Mouse (Mus musculus) erythroblast, adult 5-6 weeks (primary cell): ENCODE measurements around the gene Abhd13. TPM values are rescaled to one million over a fixed set of nuclear protein-coding genes. Genes with fewer than 3 reads are reported as not detected.

Experiments
- ATAC-seq: replicated peaks from 2 replicates; pipeline ENCODE4 v1.8.0; 2016; ENCODE audit warnings: moderate number of reproducible peaks, mild to moderate bottlenecking, moderate TSS enrichment, inconsistent platforms; ENCODE audit not compliant: poor library complexity, low FRiP score, severe bottlenecking
- total RNA-seq, 2 experiments: library from RNA; stranded (forward) in 1 of 2; stranded (reverse) in 1 of 2; fragments of 150-400 nt in 1 of 2; fragments of 200-764, 138-1000 nt in 1 of 2; gene quantifications; 2 replicates each; pipeline versions ENCODE4 v1.2.3 to v1.2.4; 2015 to 2017; ENCODE audit warnings: low replicate concordance in 2 of 2

Gene Abhd13
- total RNA-seq (2015; ENCODE audit: low replicate concordance), result 2.5 and 6.5 TPM in 2 replicates
- 7.2 and 7.5 TPM in 2 replicates for total RNA-seq (2017; ENCODE audit: low replicate concordance)

DNA sequence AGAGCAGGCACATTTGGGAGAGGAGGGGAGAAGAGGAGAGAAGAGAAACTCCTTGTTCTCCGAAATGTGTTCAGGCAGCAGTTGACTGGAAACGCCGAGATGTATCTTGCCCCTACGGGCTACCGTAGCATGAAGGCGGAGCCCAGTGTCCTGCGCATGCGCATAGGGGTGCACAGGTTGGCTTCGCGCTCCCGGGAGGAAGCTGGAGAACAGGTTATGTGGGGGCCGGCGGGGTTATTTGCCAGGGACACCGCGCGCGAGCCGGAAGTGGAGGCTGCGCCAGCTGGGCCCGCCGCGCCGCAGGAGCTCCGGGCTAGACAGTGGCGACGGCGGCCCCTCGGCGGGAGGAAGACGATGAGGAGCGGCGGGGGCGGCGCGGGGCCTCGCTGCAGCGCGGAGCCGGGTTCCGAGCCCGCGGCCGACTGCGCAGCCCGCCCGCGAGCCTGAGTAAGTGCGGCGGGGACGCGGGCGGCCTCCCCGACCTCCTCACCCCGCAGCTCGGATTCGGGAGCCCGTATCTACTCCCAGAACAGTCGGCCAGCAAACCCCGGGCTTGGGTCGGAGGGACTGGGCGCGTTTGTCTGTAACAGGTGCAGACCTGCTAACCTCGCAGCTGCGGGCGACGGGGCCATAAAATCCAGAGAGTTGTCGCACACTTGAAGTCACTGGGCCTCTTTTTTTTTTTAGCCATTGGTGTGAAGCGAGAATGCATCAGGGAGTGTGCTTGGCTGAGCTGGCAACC lies at the start of gene Abhd13, which contains the start of gene Lig4:
Abhd13 (plus strand) TSS at position 135 of the 742 bp plus-strand sequence.
Lig4 (minus strand) TSS at position 114 of the 742 bp plus-strand sequence.
- ATAC-seq, result peak; percentile 82

DNA sequence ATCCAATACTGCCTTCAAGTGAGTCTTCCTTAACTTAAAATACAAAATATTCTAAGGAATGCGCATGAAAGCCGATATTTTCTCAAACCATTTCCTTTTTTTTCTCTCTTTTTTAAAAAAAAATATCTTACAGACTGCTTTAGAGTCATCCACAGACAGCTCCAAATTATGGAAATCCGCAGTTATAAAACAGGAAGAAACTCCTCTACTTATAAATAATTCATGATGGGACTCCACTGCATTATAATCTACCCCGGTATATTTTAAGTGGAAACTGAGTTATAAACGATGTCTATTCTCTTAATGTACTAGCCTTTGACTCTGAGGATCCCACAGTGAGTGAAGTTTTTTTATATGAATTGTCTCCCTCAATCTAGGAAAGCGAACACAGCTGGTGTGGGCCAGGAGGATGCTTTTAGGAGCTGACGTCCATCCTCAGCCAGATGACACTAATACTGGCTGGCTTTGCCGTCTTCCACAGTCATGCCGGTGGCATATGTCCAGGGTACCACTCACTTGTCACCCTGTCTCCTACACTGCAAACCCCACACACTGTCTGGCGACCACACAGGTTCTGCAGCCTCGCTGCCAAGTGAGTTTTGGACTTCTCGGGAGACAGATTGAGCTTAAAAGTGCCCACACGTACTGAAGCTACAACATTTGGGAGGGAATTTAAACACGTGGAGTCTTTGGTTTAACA lies 47.6 kb upstream of the Abhd13 start:
- ATAC-seq, result no peak

- ATAC-seq, result no peak
Observed at GRCm38 (mm10) chr8:9932711-9933110, 44.8 kb upstream of the Abhd13 start.

- ATAC-seq, result no peak
Observed at GRCm38 (mm10) chr8:9934891-9935565, 42.5 kb upstream of the Abhd13 start.

GRCm38 (mm10) chr8:9935574-9935973 lies 41.9 kb upstream of the Abhd13 start:
- ATAC-seq, result no peak

GRCm38 (mm10) chr8:9949134-9949890 lies 28.2 kb upstream of the Abhd13 start:
- no peak for ATAC-seq

DNA sequence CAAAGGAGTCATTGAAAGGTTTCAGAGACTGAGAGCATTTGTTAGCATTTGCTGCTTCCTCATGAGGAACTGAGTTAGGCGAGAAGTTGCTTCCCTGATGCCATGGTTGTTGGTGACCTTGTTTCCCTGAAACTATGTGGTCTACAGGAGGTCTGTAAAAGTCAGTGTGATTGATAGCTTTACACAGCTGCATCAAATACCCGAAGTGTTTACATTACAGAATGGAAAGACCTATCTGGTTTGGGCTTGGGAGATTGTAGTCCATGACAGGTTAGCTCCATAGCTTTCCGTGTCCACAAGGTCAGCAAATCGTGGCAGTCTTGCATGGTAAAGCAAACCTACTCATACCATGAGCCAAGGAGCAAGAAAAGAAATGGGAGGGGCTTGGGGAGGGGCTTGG lies 19.2 kb upstream of the Abhd13 start:
- ATAC-seq, result no peak

- ATAC-seq, result no peak
Observed at GRCm38 (mm10) chr8:9959919-9960318, 17.6 kb upstream of the Abhd13 start.

GRCm38 (mm10) chr8:9971866-9972265 lies 5.6 kb upstream of the Abhd13 start:
- ATAC-seq, result no peak

DNA sequence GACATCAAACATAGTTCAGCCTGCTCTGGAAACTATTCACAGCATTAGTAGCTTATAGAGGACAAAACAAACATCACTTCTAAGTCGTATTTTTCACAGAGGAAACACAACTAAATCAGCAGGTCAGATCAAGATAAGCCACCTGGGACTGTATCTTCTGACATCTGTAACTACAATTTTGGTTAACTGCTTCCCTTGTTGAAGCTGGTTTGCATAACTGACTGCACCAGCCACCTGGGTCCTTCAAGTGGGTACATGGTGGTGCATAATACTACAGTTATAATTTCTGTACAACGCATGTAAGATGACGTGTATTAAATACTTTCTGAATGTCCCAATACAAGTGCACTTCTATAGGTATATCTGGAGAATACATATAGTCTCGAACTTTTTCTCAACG lies 2.2 kb upstream of the Abhd13 start:
- no peak for ATAC-seq

GRCm38 (mm10) chr8:9975898-9976611 lies 1.5 kb upstream of the Abhd13 start:
- ATAC-seq, result peak; percentile 95

GRCm38 (mm10) chr8:9977016-9977415 lies 491 bp upstream of the Abhd13 start:
- ATAC-seq, result no peak

DNA sequence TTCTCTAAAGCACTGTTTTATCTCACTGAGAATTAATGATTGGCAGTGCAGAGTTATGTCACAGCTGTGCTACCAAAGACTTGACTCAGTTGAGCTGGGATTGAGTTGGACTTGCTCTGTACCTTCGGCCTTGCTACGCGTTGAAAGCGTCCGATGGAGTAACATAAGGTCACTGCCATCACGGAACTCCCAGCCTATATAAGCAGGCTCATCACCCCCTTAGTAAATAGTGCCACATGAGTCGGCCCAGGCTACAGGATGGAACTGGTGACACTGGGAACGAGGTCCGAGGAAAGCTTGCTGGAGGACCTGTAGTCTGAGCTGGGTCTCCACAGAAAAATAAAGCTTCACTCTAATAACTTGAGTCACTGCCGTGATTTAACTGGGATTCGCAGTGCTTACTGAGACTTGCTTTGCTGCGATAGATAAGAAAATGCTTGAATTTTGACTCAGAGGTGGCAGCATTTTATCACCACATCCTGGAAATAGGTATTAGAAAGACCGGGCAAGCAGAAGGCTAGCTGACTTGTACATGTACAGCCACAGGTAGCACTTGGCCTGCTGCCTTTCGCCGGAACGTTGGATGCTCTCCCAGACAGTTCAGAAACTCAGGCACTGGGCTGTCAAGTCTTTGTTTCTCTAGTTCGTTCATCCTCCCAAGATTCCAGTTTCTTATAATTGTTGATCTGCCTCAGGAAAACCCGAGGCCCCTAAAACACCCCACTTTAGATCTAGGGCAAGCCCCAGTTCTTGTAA lies 1.1 kb downstream of the Abhd13 start:
- no peak for ATAC-seq

DNA sequence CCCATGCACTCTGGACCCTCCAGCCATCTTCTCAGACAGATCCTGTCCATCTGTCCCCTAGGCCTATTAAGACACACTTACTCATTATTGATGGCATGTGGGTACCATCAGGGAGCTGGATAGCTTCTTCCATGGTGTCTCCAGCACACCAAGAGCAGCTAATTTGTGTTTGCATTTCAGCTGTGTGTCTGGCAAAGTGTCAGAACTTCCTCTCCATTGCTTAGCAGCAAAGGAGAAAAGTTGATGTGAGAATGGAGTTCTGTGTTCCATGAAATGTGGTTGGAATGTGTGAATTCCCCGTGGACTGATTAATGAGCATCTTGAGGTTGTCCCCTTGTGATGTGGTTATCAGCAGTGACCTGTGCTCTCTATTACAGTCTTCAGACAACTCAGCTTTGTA lies 2.2 kb downstream of the Abhd13 start:
- no peak for ATAC-seq

DNA sequence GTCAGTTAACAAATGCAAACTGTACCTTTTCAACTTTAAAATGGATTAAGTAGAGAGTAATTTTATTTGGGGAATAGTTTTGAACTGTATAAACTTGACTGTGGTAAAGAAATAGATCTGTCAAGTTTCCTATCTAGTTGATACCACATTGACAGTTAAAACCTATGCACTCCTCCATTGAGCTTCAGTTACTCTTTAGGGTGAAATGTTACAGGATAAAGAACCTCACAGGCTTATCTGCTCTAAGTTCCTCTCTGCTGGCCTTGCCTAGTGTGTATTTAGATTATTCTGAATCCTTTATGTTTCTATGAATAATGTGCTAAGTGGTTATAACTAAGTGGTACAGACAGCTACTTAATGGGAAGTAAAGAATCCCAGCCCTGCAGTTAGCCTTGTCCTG lies 2.7 kb downstream of the Abhd13 start:
- no peak for ATAC-seq

DNA sequence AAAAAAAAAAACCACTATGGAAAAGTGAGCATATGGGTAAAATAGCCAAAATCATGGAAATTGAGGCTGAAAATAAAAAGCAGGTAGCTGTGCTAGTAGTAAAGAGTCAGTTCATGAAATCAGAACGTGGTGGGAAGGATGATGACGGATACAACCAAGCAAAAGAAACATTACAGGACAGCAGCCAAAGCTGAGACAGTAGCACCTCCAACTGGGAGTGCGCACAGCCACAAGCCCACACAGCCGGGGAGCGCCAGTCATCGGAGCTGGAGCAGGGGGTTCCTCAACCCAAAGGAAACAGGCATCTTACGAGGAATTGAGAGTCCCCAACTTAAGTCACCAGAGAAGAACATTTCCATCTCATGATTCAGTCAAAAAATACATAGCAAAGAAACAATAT lies 26.6 kb downstream of the Abhd13 start:
- ATAC-seq, result no peak

- no peak for ATAC-seq
Observed at GRCm38 (mm10) chr8:10006156-10006985, 28.9 kb downstream of the Abhd13 start, which contains the start of gene Tnfsf13b. Gene Tnfsf13b (plus strand): TSS chr8:10006467.
